Mouse (Mus musculus) neural tube, embryonic 12.5 days (tissue): ENCODE measurements at regions not wholly inside any gene's neighbourhood (a gene's known extent, or its start where the extent isn't known, plus 50 kb on each side); places are given as distances from the start of the nearest gene placed in this dataset.
A peak's percentile ranks its signal among the peaks of the same experiment; 100 is the strongest.

Source experiments
- ATAC-seq: fragments of 200-750 bp; cut with Nextera tagmentation; 2 replicates; pipeline ENCODE4 v1.8.0; 2017; ENCODE audit warnings: low read depth, mild to moderate bottlenecking, moderate TSS enrichment, moderate library complexity; ENCODE audit not compliant: low FRiP score
- H3K27ac ChIP-seq: fragments of 300-500 bp; sonication (generic); 2 replicates; pipeline ENCODE4 v1.5.1; 2016
- H3K27me3 ChIP-seq: fragments of 300-500 bp; sonication (generic); replicated peaks from 2 replicates; pipeline ENCODE4 v1.6.1; 2016; ENCODE audit warnings: mild to moderate bottlenecking
- H3K36me3 ChIP-seq: fragments of 300-500 bp; sonication (generic); 2 replicates; pipeline ENCODE4 v1.6.1; 2016; ENCODE audit warnings: mild to moderate bottlenecking
- H3K4me1 ChIP-seq: fragments of 300-500 bp; sonication (generic); 2 replicates; pipeline ENCODE4 v1.6.1; 2016
- H3K4me2 ChIP-seq: fragments of 300-500 bp; sonication (generic); replicated peaks from 2 replicates; pipeline ENCODE4 v1.6.1; 2016; ENCODE audit warnings: mild to moderate bottlenecking
- H3K4me3 ChIP-seq: fragments of 300-500 bp; sonication (generic); 2 replicates; pipeline ENCODE4 v1.5.1; 2016
- H3K9ac ChIP-seq: fragments of 300-500 bp; sonication (generic); 2 replicates; pipeline ENCODE4 v1.6.1; 2016; ENCODE audit warnings: mild to moderate bottlenecking
- H3K9me3 ChIP-seq: fragments of 300-500 bp; sonication (generic); 2 replicates; pipeline ENCODE4 v1.6.1; 2016; ENCODE audit warnings: mild to moderate bottlenecking
- WGBS: fragments of 180-500 bp; shearing (Covaris S2); methylation state at CpG from one replicate; pipeline ENCODE4 v1.1.7; 2016; 5-methylcytosine and 5-hydroxymethylcytosine counted together

- H3K27me3 ChIP-seq: no peaks in the 10 kb centered on the region
- H3K4me1 ChIP-seq: peaks cover 10% of the 10 kb centered on the region
- 53% methylated on average over 5 of the region's 5 CpGs for WGBS
- H3K4me3 ChIP-seq: no peak overlapping the region
- H3K4me2 ChIP-seq: no peak overlapping the region
- ATAC-seq: no peak
- no peaks in the 10 kb centered on the region for H3K9me3 ChIP-seq
- no peaks in the 10 kb centered on the region for H3K36me3 ChIP-seq
- no peak overlapping the region for H3K9ac ChIP-seq
- H3K27ac ChIP-seq: no peak overlapping the region
These were observed 61.6 kb downstream of the Spesp1 start for GRCm38 (mm10) chr9:62220451-62220850.

DNA sequence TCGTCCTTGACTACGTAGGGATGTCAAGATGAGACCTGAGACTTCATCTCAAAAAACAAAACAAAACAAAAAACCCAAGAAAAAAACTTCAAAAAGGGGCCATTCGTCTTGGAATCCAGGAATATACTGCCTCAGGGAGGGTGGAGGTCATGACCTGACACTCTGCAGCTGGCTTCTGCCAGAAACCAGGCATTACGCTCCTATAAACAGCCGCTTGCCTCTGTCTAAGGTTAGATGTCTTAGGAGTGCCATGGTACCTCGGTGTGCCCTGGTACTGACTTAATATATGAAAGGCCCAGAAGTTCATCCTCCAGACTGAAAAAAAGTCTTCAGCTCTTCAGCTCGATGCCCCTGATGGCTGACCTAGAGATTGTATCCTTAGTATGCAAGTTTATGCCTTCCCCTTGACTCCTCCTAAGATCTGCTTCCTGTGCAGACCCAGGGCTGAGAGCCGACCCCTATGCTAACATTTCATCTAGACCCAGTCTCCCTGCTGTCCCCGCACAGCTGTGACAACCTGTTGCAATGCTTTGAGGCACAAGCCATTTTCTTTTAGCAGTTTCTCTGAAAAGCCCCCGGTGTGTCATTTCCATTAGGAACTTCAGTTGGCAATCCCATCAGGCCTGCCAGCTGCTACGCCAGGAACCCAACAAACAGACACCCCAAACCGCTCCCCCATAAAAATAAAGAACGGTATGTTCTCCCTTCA, 66.7 kb downstream of the Spesp1 start:
- no peak overlapping the region for H3K4me3 ChIP-seq
- no peak overlapping the region for H3K9ac ChIP-seq
- no peaks in the 10 kb centered on the region for H3K27me3 ChIP-seq
- peaks cover 3% of the 10 kb centered on the region; the same call in 1 of the 2 replicates for H3K4me1 ChIP-seq
- H3K9me3 ChIP-seq: no peaks in the 10 kb centered on the region
- ATAC-seq: no peak
- H3K27ac ChIP-seq: no peak overlapping the region
- no peak overlapping the region for H3K4me2 ChIP-seq
- no peaks in the 10 kb centered on the region for H3K36me3 ChIP-seq
- 49% methylated on average over 13 of the region's 13 CpGs for WGBS

DNA sequence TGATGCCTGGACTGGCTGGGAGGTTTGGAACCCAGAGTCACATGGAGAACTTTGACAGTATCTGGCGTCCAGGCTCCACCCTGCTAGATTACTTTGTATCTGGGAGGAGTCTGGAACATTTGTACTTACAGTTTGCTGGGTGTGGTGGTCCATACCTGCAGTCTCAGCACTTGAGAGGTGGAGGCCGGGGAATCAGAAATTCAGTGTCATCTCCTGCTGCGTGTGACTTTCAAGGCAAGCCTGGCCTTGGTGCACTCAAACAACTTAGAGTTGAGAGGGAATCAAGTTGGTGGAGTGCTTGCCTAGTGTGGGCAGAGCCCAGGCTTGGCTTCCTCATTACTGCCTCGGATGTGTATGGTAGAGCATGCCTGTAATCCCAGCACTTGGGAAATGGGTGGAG, 67.5 kb downstream of the Spesp1 start:
- no peaks in the 10 kb centered on the region for H3K27me3 ChIP-seq
- no peak overlapping the region for H3K27ac ChIP-seq
- ATAC-seq: no peak
- 86% methylated on average over 4 of the region's 4 CpGs for WGBS
- no peaks in the 10 kb centered on the region for H3K4me1 ChIP-seq
- no peaks in the 10 kb centered on the region for H3K9me3 ChIP-seq
- no peak overlapping the region for H3K9ac ChIP-seq
- H3K4me3 ChIP-seq: no peak overlapping the region
- no peak overlapping the region for H3K4me2 ChIP-seq
- H3K36me3 ChIP-seq: no peaks in the 10 kb centered on the region

DNA sequence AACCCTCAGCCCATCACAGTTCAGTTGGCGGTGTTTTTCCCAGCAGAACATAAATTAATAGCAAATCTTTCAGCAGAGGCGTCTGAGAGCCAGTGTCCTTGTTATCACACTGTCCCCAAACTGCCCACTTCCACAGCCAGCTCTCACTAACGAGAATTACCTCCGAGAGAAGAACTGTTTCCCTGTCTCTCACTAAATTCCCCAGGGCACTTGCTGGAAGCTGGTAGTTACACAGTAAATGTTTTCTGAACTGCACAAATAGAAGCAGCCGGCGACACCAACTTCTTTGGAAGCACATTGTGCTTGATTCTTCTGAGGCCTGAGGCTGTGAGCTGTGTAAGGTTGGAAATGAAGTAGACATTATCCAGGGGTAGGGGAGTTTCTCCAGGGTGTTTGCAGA, 69.4 kb downstream of the Spesp1 start:
- Histone ChIP-seq H3K4me3 (no peak overlapping the region), H3K36me3 (no peaks in the 10 kb centered on the region), H3K4me2 (no peak overlapping the region), H3K4me1 (no peaks in the 10 kb centered on the region), H3K27ac (no peak overlapping the region), H3K27me3 (no peaks in the 10 kb centered on the region), H3K9ac (no peak overlapping the region), H3K9me3 (no peaks in the 10 kb centered on the region)
- WGBS: 57% methylated on average over 6 of the region's 6 CpGs
- ATAC-seq: no peak

DNA sequence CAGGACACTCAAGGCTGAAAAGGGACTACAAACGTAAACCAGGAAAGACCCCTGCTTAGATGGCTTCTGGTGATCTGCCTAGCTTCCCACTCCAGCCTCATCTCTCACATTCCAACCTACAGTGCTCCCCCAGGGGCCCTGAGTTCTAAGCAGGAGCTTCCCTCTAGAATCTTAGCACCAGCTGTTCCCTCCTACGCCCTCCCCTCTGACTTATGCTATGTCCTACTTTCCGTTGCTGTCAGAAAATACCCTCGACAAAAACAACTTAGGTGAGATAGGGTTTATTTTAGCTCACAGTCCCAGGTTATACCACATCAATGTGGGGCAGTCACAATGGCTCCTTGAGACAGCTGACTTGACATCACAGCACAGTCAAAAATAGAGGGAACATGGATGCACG, 71.2 kb downstream of the Spesp1 start:
- Histone ChIP-seq H3K9me3 (no peaks in the 10 kb centered on the region), H3K27ac (no peak overlapping the region), H3K9ac (no peak overlapping the region), H3K27me3 (no peaks in the 10 kb centered on the region), H3K4me1 (no peaks in the 10 kb centered on the region), H3K36me3 (no peaks in the 10 kb centered on the region), H3K4me3 (no peak overlapping the region), H3K4me2 (no peak overlapping the region)
- no peak for ATAC-seq
- WGBS: 83% methylated on average over 5 of the region's 5 CpGs

DNA sequence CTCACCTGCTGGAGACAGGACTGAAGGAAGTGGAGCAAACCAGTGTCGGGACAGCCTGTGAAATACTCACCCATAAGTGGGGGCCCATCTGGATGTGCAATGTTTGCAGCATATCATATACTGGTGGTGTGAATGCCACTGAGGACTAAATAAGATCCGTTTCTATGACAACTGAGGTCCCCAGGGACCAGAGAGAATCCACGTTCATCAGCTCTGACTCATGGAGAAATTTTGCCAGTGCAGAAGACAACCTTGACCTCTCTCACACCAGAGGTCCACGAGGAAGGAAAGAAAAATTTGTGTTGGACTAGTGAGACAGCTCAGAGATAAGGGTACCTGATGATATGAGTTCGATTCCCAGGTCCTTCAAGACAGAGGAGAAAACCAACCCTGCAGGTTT, 73.6 kb downstream of the Spesp1 start:
- no peak for ATAC-seq
- no peak overlapping the region for H3K4me3 ChIP-seq
- no peaks in the 10 kb centered on the region for H3K27me3 ChIP-seq
- H3K36me3 ChIP-seq: no peaks in the 10 kb centered on the region
- no peak overlapping the region for H3K9ac ChIP-seq
- no peak overlapping the region for H3K4me2 ChIP-seq
- 73% methylated on average over 5 of the region's 5 CpGs for WGBS
- no peaks in the 10 kb centered on the region for H3K9me3 ChIP-seq
- no peak overlapping the region for H3K27ac ChIP-seq
- no peaks in the 10 kb centered on the region for H3K4me1 ChIP-seq

DNA sequence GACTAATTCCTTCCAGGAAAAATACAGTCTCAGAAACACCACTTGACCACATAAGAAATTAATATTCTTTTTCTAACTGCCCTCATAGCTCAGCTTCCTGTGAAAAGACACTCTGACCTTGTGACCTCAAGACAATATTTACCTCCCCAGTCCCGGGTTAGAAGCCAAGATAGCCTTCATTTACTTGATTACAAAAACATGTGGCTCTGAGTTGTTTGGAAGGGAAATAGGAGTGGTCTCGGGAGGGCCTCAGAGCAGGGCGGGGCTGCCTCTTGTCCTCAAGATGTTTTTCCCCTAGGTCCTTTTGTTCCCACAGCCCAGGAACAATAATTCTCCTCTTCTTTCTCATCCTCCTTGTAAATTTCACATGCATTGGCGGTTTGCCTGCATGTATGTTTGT, 76.7 kb downstream of the Spesp1 start:
- Histone ChIP-seq H3K9me3 (no peaks in the 10 kb centered on the region), H3K4me2 (no peak overlapping the region), H3K27ac (no peak overlapping the region), H3K36me3 (no peaks in the 10 kb centered on the region), H3K4me3 (no peak overlapping the region), H3K27me3 (no peaks in the 10 kb centered on the region), H3K4me1 (no peaks in the 10 kb centered on the region), H3K9ac (no peak overlapping the region)
- ATAC-seq: no peak
- WGBS: 71% methylated on average over 4 of the region's 4 CpGs

DNA sequence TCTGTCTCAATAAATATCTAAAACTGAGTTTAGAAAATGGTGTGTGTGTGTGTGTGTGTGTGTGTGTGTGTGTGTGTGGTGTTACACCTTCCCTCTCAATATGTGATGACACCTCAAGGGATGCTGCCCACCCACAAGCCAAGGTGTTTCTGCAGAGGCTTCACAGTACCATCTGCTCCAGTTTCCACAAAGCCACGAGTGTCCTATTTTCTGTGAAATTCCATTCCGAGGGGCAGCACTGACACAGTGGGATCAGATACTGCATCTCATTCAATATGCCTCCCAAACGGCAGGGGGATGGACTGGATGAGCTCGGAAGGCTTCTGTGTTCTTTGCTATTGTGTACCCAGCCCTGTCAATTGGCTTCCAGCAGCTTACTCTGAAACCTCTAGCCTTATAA, 78.5 kb downstream of the Spesp1 start:
- no peak overlapping the region for H3K4me2 ChIP-seq
- no peak for ATAC-seq
- no peak overlapping the region for H3K27ac ChIP-seq
- H3K9ac ChIP-seq: no peak overlapping the region
- H3K27me3 ChIP-seq: no peaks in the 10 kb centered on the region
- H3K36me3 ChIP-seq: no peaks in the 10 kb centered on the region
- 34% methylated on average over 4 of the region's 4 CpGs for WGBS
- no peaks in the 10 kb centered on the region for H3K4me1 ChIP-seq
- no peaks in the 10 kb centered on the region for H3K9me3 ChIP-seq
- H3K4me3 ChIP-seq: no peak overlapping the region

DNA sequence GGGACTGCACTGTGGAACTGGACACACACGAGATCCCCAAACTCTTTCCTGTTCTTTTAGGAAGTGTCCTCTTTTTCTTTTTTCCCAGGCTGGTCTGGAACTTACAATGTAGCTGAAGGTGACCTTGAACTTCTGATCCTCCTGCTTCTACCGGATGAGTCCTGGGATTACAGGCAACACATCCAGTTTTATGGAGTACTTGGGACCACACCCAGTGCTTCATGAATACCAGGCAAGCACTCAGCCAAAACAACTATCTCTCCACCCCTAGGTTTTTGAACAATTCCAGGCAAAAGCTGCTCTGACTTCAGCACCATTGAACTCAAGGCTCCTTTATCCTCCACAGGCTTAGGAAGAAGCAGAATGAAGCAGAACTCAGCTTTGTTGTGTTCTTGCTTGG, 79.7 kb downstream of the Spesp1 start:
- H3K4me2 ChIP-seq: no peak overlapping the region
- no peak overlapping the region for H3K9ac ChIP-seq
- no peaks in the 10 kb centered on the region for H3K36me3 ChIP-seq
- H3K4me1 ChIP-seq: no peaks in the 10 kb centered on the region
- no peak for ATAC-seq
- H3K27me3 ChIP-seq: no peaks in the 10 kb centered on the region
- no peaks in the 10 kb centered on the region for H3K9me3 ChIP-seq
- 75% methylated on average over 2 of the region's 2 CpGs for WGBS
- H3K27ac ChIP-seq: no peak overlapping the region
- no peak overlapping the region for H3K4me3 ChIP-seq

DNA sequence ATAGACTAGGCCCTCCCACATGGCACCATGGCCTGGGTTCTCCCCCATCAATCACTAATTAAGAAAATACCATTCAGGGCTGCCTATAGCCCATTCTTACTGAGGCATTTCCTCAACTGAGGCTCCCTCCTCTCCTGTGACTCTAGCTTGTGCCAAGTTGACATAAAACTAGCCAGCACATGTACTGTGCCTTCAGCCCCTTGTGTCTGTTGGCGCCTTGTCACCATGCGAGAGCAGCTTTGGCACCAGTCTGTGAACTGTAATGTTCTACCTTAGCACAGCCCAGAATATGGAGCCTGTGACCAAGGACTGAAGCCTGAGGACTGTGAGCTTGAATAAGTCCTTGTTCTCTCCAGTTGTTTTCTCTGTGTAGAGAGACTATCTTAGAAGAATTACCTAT, 75.0 kb upstream of the Glce start:
- no peak for ATAC-seq
- H3K9ac ChIP-seq: no peak overlapping the region
- no peak overlapping the region for H3K27ac ChIP-seq
- no peaks in the 10 kb centered on the region for H3K36me3 ChIP-seq
- H3K4me1 ChIP-seq: peaks cover 6% of the 10 kb centered on the region
- no peaks in the 10 kb centered on the region for H3K9me3 ChIP-seq
- no peak overlapping the region for H3K4me2 ChIP-seq
- 85% methylated on average over 2 of the region's 2 CpGs for whole genome bisulfite sequencing
- H3K27me3 ChIP-seq: no peaks in the 10 kb centered on the region
- H3K4me3 ChIP-seq: no peak overlapping the region

- Histone ChIP-seq H3K36me3 (no peaks in the 10 kb centered on the region), H3K4me2 (0 out of 2 replicates have a peak overlapping the region, but pooled peaks have one; percentile 7), H3K27me3 (no peaks in the 10 kb centered on the region), H3K9me3 (no peaks in the 10 kb centered on the region), H3K27ac (0 out of 2 replicates have a peak overlapping the region, but pooled peaks have one; percentile 7), H3K4me1 (peaks cover 26% of the 10 kb centered on the region), H3K4me3 (no peak overlapping the region), H3K9ac (no peak overlapping the region)
- 11% methylated on average over 6 of the region's 6 CpGs for WGBS
- ATAC-seq: no peak
These were observed 70.0 kb upstream of the Glce start for GRCm38 (mm10) chr9:62192424-62192892.

GRCm38 (mm10) chr9:62190474-62190873, 68.0 kb upstream of the Glce start:
- H3K36me3 ChIP-seq: no peaks in the 10 kb centered on the region
- 34% methylated on average over 6 of the region's 6 CpGs for WGBS
- 0 out of 2 replicates have a peak, but pooled peaks have one; percentile 13 for ATAC-seq
- no peaks in the 10 kb centered on the region for H3K27me3 ChIP-seq
- no peaks in the 10 kb centered on the region for H3K9me3 ChIP-seq
- no peak overlapping the region for H3K4me3 ChIP-seq
- H3K4me2 ChIP-seq: no peak overlapping the region
- H3K27ac ChIP-seq: no peak overlapping the region
- H3K9ac ChIP-seq: no peak overlapping the region
- peaks cover 26% of the 10 kb centered on the region for H3K4me1 ChIP-seq

DNA sequence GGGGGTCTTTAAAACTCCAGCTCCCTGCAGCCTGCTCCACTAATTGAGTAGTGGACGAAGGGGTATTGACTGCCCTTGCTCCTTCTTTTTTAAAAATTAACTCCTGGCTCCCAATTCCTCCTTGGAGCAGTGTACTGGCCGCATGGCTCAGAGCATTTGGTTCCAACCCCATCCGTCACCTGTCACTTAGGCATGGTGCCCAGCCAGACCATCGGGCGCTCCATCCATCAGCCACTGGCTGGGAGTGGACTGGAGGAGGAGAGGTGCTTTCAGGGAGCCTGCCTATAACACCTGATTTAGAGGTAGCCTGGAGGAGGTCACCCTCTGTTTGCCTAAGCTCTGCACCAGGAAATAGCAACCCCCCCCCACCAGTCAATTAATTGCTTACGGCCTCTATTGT, 66.4 kb upstream of the Glce start:
- no peak overlapping the region for H3K9ac ChIP-seq
- no peak overlapping the region for H3K4me2 ChIP-seq
- H3K4me1 ChIP-seq: peaks cover 26% of the 10 kb centered on the region
- no peak for ATAC-seq
- no peak overlapping the region for H3K27ac ChIP-seq
- WGBS: 35% methylated on average over 6 of the region's 6 CpGs
- no peaks in the 10 kb centered on the region for H3K36me3 ChIP-seq
- H3K4me3 ChIP-seq: no peak overlapping the region
- H3K27me3 ChIP-seq: no peaks in the 10 kb centered on the region
- H3K9me3 ChIP-seq: no peaks in the 10 kb centered on the region
